Mouse (Mus musculus) thymus, postnatal 4 days (tissue): Measurements from ENCODE around the gene Esp1.
"Not testable (repeated sequence)": the region's sequence is repeated elsewhere in the genome, so short reads cannot be mapped to it uniquely, and the experiment has no call there.

ENCODE experiments used
- DNase-seq: peaks from one replicate; pipeline ENCODE4 v3.0.0; 2021

Gene Esp1

DNA sequence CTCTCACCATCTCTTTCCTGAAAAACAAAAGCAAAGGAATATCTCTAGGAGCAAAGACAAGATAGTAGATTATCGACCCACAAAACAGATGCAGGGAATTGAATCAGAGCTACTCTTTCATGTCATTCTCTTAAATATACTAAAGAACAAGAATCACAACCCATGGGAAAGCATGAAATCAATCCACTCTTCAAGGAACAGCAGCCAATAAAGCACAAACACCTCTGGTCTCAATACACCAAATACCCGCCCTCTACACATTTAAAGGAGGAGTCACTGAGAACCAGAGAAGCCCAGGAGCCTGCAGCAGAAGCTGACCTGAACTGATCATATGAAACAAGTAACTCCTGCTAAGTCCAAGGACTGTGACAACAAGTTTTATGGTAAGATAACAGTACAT is at the start of gene Esp1:
Gene Esp1 (plus strand): TSS at position 301 of the 400 bp plus-strand sequence.
- no peak for DNase-seq

DNA sequence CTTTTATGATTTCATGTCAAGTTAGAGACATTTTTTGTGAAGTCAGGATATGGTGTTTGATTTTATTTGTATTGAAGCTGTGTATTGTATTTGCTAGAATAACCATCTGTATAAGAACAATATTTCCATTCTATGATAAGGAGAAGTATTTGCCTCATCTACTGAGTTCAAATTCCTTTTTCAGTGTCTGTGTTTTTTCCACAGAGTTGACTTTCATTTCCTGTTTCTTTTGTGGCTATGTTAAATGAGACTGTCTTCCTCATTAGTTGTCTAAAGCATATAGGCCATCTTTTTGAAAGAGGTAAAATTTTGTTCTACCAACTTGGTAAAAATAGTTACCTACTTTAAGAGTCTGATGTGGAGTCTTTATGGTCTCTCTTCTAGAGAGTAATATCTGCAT is 10.6 kb upstream of the Esp1 start:
- DNase-seq = no peak

DNA sequence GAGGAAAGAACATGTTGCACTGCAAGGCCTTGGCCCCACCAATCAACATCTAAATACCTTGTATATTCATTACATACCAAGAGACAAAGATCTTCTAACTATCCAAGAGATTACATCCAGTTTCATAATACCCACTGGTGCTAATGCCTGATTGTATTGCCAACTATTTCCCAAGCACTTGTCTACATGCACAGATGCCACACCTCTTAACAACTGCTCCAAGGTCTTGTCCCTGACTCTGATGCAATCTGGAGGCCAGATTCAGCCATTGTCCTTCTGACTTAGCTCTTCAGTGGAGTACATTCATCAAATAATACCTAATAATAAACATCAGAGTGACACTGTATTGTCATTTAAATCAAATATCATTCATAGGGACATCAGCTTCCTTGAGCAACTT is 9.9 kb upstream of the Esp1 start:
- not testable (repeated sequence) for DNase-seq

DNA sequence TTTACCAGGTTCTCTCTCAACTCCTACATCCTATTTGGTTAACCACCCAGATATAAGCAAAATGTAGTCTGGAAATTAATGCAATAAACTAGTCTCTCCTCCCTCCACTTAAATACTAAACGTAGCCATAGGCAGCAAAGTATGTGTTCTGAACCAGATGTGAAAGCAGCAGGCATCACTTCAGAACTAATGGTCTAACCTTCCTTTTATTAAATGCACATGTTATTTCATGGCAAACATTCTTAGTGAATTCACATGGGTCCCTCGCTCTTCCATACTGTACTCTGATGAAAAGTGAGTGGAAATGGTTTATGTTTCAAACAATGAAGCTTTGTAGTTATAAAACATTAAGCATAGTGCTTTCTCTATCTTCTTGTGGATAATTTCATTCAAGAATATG is 4.4 kb downstream of the Esp1 start:
- no peak for DNase-seq

DNA sequence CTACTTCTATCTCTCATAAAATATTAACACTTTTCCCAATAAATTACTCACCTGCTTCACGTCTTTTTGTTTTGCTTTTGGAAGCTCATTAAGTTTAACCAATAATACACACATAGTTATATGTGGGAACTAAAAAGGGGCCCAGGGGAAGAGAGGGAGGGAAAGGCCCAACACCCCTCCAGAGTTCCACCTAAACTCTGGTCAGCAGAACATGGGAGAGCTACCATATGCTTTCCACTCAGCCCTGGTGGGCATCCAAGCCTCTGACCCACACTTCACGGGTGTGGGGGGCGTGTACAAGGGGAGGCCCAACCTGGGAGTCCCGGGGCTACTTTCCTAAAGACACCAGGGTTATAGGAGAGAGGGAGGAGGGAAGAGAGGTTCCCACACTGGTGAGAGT is 4.8 kb downstream of the Esp1 start:
- DNase-seq = no peak

DNA sequence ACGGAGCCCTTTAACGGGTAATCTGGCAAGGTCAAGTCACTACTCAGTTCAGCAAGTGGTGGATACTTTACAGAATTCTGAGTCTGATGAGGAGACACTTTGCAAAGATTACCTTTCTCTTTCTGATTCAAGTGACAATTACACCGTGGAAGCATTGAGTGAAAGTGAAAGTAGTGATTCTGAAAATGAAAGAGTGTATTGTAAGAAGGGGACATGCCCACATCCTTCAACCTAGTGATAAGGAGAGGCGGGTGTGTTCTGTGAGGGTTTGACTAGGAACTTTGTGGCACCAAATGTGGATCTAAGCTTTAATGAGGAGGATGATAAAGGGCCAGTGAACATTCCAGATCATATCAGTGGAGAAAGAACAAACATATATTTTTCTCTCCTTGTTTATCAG is 36.7 kb downstream of the Esp1 start:
- DNase-seq = no peak

DNA sequence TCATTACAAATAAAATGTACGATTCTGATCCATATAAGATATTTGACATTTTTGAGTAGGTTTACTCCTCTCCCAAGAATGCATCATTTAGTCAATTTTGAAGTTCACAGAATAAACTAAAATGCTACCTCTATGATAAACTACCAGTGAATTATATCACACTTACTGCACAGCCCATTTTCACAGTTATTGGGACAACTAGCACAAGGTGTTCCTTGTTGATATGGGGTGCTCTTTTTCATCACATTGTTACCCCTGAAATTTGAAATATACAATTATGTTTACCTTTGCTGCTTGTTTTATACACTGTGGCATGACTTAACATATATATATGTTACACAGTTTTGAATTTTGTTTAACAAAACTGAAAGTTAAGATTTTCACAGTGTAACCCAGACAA is 40.2 kb downstream of the Esp1 start:
- no peak for DNase-seq
